Mouse (Mus musculus) midbrain, embryonic 11.5 days (tissue): Measurements from ENCODE around the gene Wrap53. TPM values are rescaled to one million over a fixed set of nuclear protein-coding genes. Genes with fewer than 3 reads are reported as not detected.

Experiments
- ATAC-seq: fragments of 200-750 bp; cut with Nextera tagmentation; 2 replicates; pipeline ENCODE4 v1.8.0; 2017; ENCODE audit warnings: moderate TSS enrichment, moderate library complexity; ENCODE audit not compliant: low FRiP score
- DNase-seq: peaks from one replicate; pipeline ENCODE4 v3.0.0; 2015; ENCODE audit warnings: low spot score; ENCODE audit errors: missing footprints
- H3K27ac ChIP-seq: fragments of 300-500 bp; sonication (generic); 2 replicates; pipeline ENCODE4 v1.5.1; 2014; ENCODE audit warnings: low read depth, low read length
- H3K27me3 ChIP-seq: fragments of 300-500 bp; sonication (generic); 2 replicates; pipeline ENCODE4 v1.6.1; 2014; ENCODE audit warnings: mild to moderate bottlenecking, low read length, moderate library complexity, mixed read lengths; ENCODE audit not compliant: control insufficient read depth, insufficient read depth
- H3K36me3 ChIP-seq: fragments of 300-500 bp; sonication (generic); 2 replicates; pipeline ENCODE4 v1.6.1; 2014; ENCODE audit warnings: mild to moderate bottlenecking, low read length, moderate library complexity, mixed read lengths; ENCODE audit not compliant: control insufficient read depth, insufficient read depth
- H3K4me1 ChIP-seq: fragments of 300-500 bp; sonication (generic); 2 replicates; pipeline ENCODE4 v1.6.1; 2014; ENCODE audit warnings: low read length; ENCODE audit not compliant: control insufficient read depth, insufficient read depth
- H3K4me2 ChIP-seq: fragments of 300-500 bp; sonication (generic); 2 replicates; pipeline ENCODE4 v1.6.1; 2014; ENCODE audit warnings: mild to moderate bottlenecking, moderate library complexity
- H3K4me3 ChIP-seq: fragments of 300-500 bp; sonication (generic); 2 replicates; pipeline ENCODE4 v1.5.1; 2014; ENCODE audit warnings: low read depth, low read length
- H3K9ac ChIP-seq: fragments of 300-500 bp; sonication (generic); 2 replicates; pipeline ENCODE4 v1.6.1; 2014; ENCODE audit warnings: low read length
- H3K9me3 ChIP-seq: fragments of 300-500 bp; sonication (generic); 2 replicates; pipeline ENCODE4 v1.6.1; 2016; ENCODE audit warnings: low read length; ENCODE audit not compliant: control insufficient read depth
- WGBS: fragments of 180-500 bp; shearing (Covaris S2); extraction: QIAGEN DNeasy Blood & Tissue Kit; methylation state at CpG from one replicate; pipeline ENCODE4 v1.1.7; 2014; 5-methylcytosine and 5-hydroxymethylcytosine counted together
- polyA plus RNA-seq: library from polyadenylated mRNA; unstranded; fragments of >200 nt; fragmentation: Nextera tagmentation; extraction: Ambion mirVana; gene quantifications from 2 replicates; pipeline ENCODE4 v1.2.1, GENCODE M21; 2014

Gene Wrap53
- polyA plus RNA-seq, 1 experiment from 2014 or later: 35.1 TPM

- Histone ChIP-seq H3K9me3 (no peaks in the 10 kb centered on the region), H3K27me3 (0 out of 2 replicates have a peak, but pooled peaks cover 2% of the 10 kb centered on the region), H3K27ac (peak overlapping the region; percentile 72), H3K4me2 (peak overlapping the region; percentile 100; the same call in 1 of the 2 replicates), H3K4me1 (peaks cover 58% of the 10 kb centered on the region), H3K9ac (peak overlapping the region; percentile 32), H3K4me3 (0 out of 2 replicates have a peak overlapping the region, but pooled peaks have one; percentile 1), H3K36me3 (peaks cover 9% of the 10 kb centered on the region)
- DNase-seq: peak; percentile 93
- ATAC-seq: peak; percentile 71
- WGBS: 11% methylated on average over 16 of the region's 16 CpGs
Measured at GRCm38 (mm10) chr11:69560896-69561854, 18.9 kb downstream of the Wrap53 start.

GRCm38 (mm10) chr11:69559851-69560765 is 19.9 kb downstream of the Wrap53 start, which contains the start of gene Efnb3:
Efnb3 (minus strand) TSS chr11:69560205.
- ATAC-seq: peak; percentile 69
- Histone ChIP-seq H3K4me1 (peaks cover 58% of the 10 kb centered on the region), H3K4me3 (peak within 1 kb of the TSS; percentile 69), H3K36me3 (peaks cover 7% of the 10 kb centered on the region), H3K4me2 (peak within 1 kb of the TSS; percentile 100), H3K9ac (peak within 1 kb of the TSS; percentile 94), H3K9me3 (no peaks in the 10 kb centered on the region), H3K27ac (peak within 1 kb of the TSS; percentile 72), H3K27me3 (0 out of 2 replicates have a peak, but pooled peaks cover 2% of the 10 kb centered on the region)
- peak; percentile 97 for DNase-seq
- 1% methylated on average over 57 of the region's 59 CpGs for WGBS

- ATAC-seq (no peak), DNase-seq (no peak)
- Histone ChIP-seq H3K27ac (no peak overlapping the region), H3K36me3 (peaks cover 5% of the 10 kb centered on the region), H3K4me1 (peaks cover 62% of the 10 kb centered on the region), H3K27me3 (0 out of 2 replicates have a peak, but pooled peaks cover 2% of the 10 kb centered on the region), H3K9me3 (no peaks in the 10 kb centered on the region), H3K4me3 (peak overlapping the region; percentile 69), H3K4me2 (peak overlapping the region; percentile 100), H3K9ac (peak overlapping the region; percentile 94)
- 10% methylated on average over 5 of the region's 5 CpGs for WGBS
Measured at GRCm38 (mm10) chr11:69559183-69559582, 20.9 kb downstream of the Wrap53 start.

- no peak for ATAC-seq
- Histone ChIP-seq H3K27ac (no peak overlapping the region), H3K36me3 (peaks cover 5% of the 10 kb centered on the region), H3K4me1 (peaks cover 66% of the 10 kb centered on the region), H3K9ac (peak overlapping the region; percentile 94), H3K27me3 (0 out of 2 replicates have a peak, but pooled peaks cover 2% of the 10 kb centered on the region), H3K4me2 (peak overlapping the region; percentile 100), H3K9me3 (no peaks in the 10 kb centered on the region), H3K4me3 (peak overlapping the region; percentile 69)
- 16% methylated on average over 6 of the region's 6 CpGs for WGBS
- DNase-seq: no peak
Measured at GRCm38 (mm10) chr11:69558756-69559155, 21.3 kb downstream of the Wrap53 start.

- peak overlapping the region; percentile 100 for H3K4me2 ChIP-seq
- DNase-seq (peak; percentile 95), ATAC-seq (no peak)
- no peaks in the 10 kb centered on the region for H3K27me3 ChIP-seq
- no peaks in the 10 kb centered on the region; the same call in 1 of the 2 replicates for H3K36me3 ChIP-seq
- peaks cover 79% of the 10 kb centered on the region for H3K4me1 ChIP-seq
- WGBS: 13% methylated on average over 14 of the region's 14 CpGs
- H3K9me3 ChIP-seq: no peaks in the 10 kb centered on the region
- peak overlapping the region; percentile 45 for H3K9ac ChIP-seq
- no peak overlapping the region for H3K27ac ChIP-seq
- peak overlapping the region; percentile 9 for H3K4me3 ChIP-seq
Measured at GRCm38 (mm10) chr11:69557381-69557958, 22.6 kb downstream of the Wrap53 start.

- no peak overlapping the region for H3K9ac ChIP-seq
- ATAC-seq (no peak), DNase-seq (no peak)
- no peak overlapping the region for H3K4me2 ChIP-seq
- H3K4me1 ChIP-seq: peaks cover 63% of the 10 kb centered on the region
- H3K27me3 ChIP-seq: no peaks in the 10 kb centered on the region
- 81% methylated on average over 5 of the region's 5 CpGs for WGBS
- H3K36me3 ChIP-seq: no peaks in the 10 kb centered on the region
- H3K4me3 ChIP-seq: no peak overlapping the region
- H3K27ac ChIP-seq: no peak overlapping the region
- no peaks in the 10 kb centered on the region for H3K9me3 ChIP-seq
Measured at GRCm38 (mm10) chr11:69554539-69555140, 25.4 kb downstream of the Wrap53 start.

GRCm38 (mm10) chr11:69553341-69553721 is 26.7 kb downstream of the Wrap53 start:
- H3K4me1 ChIP-seq: peaks cover 62% of the 10 kb centered on the region
- no peaks in the 10 kb centered on the region for H3K9me3 ChIP-seq
- WGBS: 0% methylated on average over 2 of the region's 2 CpGs
- peak overlapping the region; percentile 90 for H3K27ac ChIP-seq
- peak overlapping the region; percentile 58 for H3K9ac ChIP-seq
- DNase-seq (no peak), ATAC-seq (no peak; the same call in 1 of the 2 replicates)
- H3K4me3 ChIP-seq: no peak overlapping the region
- H3K27me3 ChIP-seq: no peaks in the 10 kb centered on the region
- peak overlapping the region; percentile 38 for H3K4me2 ChIP-seq
- no peaks in the 10 kb centered on the region for H3K36me3 ChIP-seq
